Mouse (Mus musculus) brown adipose tissue, adult 24 weeks (tissue): ENCODE measurements around the gene H2al1a. TPM values are rescaled to one million over a fixed set of nuclear protein-coding genes. Genes with fewer than 3 reads are reported as not detected.
"Not testable (repeated sequence)": the region's sequence is repeated elsewhere in the genome, so short reads cannot be mapped to it uniquely, and the experiment has no call there.

Experiments used
- H3K27ac ChIP-seq: fragments of 200-500 bp; replicated peaks from 2 replicates; pipeline ENCODE4 v1.5.1; 2012; ENCODE audit warnings: low read depth, mild to moderate bottlenecking, low read length
- H3K4me1 ChIP-seq: fragments of 200-500 bp; 2 replicates; pipeline ENCODE4 v1.6.1; 2012; ENCODE audit warnings: low read length, mixed read lengths; ENCODE audit not compliant: control insufficient read depth, insufficient read depth, insufficient read length
- H3K4me3 ChIP-seq: fragments of 200-500 bp; 2 replicates; pipeline ENCODE4 v1.5.1; 2012; ENCODE audit warnings: low read depth, mild to moderate bottlenecking, low read length, moderate library complexity; ENCODE audit not compliant: insufficient read depth
- polyA plus RNA-seq: library from polyadenylated mRNA; stranded (reverse); fragments of >200 nt; gene quantifications from 2 replicates; pipeline ENCODE4 v1.2.4, GENCODE M21; 2012; ENCODE audit not compliant: missing spikeins, insufficient read depth, insufficient read length

The H2al1a gene
- polyA plus RNA-seq, result not detected in 2 replicates

DNA sequence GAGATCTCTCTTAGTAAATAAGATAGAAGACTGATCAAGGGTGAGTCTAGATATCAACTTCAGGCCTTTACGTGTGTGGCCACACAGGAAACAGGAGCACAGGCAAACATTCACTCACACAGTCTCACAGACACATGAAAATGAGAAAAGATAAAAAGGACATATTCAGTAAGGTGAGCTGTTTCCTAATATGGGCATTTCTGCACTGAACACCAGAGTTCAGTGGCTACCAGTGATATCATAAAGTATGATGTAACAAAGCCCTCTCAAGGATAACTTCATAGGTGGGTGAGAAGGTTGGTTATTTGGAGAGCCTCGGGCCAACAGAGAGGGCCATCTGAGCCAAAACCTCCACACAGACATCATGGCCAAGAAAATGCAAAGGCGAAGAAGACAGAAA is at the start of gene H2al1a:
Gene H2al1a (plus strand): TSS at position 301 of the 400 bp plus-strand sequence.
- H3K27ac ChIP-seq, H3K4me3 ChIP-seq: not testable (repeated sequence)

DNA sequence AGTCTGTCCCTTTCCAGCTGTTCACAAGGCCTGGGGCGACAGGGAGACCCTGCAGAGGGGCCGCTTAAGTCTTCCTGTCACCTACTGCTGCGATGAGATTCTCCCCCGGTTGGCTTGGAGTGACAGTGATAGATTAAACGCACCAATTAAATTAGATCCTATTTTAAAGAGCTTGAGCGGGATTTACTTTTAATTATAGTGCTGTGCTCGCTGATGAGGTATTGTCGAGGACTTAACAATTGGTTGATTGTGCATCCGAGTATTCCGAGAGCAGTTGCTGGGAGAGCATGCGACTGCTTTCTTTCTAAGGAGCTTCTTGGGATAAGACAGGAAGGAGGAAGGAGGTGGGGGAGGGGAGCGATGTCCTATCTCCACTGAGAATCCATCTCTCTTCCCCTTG is 48.9 kb upstream of the H2al1a start:
- no peak overlapping the region for H3K27ac ChIP-seq
- H3K4me3 ChIP-seq, result no peak overlapping the region
- H3K4me1 ChIP-seq, result no peaks in the 10 kb centered on the region; the same call in 1 of the 2 replicates

More for the DNA sequence above, at the start of gene H2al1a:
- not testable (repeated sequence) for H3K4me1 ChIP-seq

DNA sequence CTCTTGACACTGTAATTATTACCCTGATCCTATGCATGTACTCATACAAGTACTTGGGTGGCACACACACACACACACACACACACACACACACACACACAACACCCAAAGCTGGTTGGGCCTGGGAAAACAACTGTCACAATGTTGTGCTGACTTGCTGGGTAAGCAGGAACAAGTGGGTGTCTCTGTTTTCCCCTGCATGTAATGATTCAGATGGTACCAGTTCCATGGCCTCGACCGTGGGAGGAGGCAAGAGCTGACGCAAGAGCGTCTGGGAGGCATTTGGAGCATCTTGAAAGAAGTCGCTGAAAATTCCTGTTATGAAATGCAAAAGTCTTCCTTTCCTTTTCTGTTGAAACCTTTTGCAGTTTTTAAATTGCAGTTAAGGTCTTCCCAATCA is 45.0 kb upstream of the H2al1a start:
- H3K27ac ChIP-seq, result no peak overlapping the region
- no peaks in the 10 kb centered on the region; the same call in 1 of the 2 replicates for H3K4me1 ChIP-seq
- no peak overlapping the region for H3K4me3 ChIP-seq

DNA sequence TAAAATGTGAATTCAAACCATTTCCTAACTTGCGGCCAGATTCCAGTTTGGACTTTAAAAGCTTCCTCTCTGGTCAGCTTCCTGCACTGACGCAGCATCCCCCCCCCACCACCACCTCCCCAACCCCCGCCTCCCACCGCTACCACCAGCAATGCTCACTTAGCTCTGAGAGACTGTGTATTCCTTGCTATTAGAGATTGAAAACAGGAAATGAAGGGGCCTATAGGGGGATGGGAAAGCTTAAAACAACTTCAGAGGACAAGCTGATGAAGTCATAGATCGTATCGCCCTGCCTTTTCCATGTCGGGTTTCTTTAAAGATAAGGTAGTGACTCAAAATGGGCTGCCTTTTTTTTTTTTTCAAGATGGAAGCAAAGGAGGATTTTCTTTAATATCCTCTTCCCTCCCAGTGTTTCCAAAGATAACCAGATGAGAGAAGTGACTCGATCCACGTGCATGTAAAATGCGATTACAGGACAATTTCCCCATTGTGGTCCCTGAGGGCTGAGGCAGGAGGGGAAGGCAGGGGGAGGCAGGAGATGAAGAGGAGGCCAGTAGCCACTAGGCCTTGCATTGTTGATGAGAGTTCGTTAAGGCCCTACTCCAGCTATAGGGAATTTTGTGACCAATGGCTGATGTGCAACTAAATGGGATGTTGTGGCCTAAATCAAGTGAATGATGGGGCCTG is 44.4 kb upstream of the H2al1a start:
- no peak overlapping the region for H3K27ac ChIP-seq
- H3K4me3 ChIP-seq, result no peak overlapping the region
- H3K4me1 ChIP-seq, result no peaks in the 10 kb centered on the region; the same call in 1 of the 2 replicates

DNA sequence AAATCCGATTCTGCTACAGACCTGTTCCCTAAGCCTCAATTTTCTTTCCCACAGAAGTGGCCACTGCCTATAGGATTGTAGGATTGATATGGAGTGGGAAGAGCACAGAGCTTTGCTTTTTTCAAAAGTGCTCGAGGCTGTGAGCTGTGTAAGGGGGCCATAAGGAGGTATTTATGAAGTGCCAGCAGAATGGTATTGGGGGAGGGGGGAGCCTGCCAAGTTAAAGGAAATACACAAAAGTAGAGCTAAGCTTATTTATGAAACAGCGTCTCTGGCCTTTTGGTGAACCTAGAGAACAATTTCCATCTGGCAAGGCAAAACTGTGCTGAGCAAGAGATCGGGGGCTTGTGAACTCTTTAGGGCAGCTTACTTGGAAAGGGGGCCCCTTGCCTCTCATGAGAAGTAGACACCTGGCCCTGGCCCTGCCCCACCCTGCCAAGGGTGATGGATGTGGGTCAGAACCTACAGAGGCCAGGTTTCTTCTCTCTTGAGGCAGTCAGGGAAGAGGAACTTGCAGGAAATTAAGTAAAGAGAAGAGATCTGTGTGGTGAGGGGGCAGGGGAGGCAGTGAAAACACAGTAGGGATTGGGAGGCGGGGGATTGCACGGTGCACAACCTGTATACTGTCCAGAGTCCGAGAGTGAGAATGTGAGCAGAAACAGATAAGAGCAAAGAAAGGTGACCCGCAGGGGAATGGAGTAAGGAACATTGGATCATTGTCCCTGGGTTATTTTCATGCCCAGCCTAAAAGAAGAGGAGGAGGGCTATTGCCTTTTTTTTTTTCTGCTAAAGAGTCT is 43.3 kb upstream of the H2al1a start:
- H3K4me3 ChIP-seq, result no peak overlapping the region
- no peaks in the 10 kb centered on the region; the same call in 1 of the 2 replicates for H3K4me1 ChIP-seq
- no peak overlapping the region for H3K27ac ChIP-seq

DNA sequence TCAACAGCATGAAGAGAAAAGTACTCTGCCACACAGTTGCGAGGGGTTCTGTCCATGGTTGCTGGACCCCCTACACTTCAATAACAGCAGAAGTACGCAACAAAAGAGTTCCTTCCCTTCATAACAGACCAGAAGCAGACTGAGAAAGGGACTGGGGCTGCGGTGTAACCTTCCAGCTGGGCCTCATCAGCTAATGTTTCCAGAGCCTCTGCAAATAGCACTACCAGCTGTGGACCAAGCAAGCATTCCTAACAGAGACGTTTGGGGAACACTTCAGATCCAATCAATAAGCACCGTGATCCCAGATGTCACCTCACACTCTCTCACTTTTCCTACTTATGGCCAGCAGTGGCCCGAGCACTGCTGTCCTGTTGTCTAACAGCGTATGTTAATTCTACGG is 34.1 kb upstream of the H2al1a start:
- Histone ChIP-seq H3K27ac (no peak overlapping the region), H3K4me3 (no peak overlapping the region), H3K4me1 (no peaks in the 10 kb centered on the region)

DNA sequence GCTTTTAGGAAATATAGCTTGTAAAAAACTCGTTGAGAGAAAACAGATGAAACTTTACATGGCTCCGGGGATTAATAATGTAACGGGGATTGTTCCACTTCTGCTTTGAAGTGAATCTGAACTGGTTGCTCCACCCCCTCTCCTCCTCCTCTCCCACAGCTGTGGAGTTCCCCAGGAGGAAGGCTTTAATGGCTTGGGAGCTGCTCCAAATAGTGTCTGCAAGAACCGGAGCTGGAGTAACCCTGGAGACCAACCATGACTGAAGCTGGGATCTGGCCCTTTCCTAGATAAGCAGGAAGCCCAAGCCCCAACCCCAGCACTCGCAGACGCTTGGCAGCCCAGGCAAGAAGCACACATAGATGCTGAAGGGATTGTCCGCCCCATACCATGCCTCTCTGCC is 31.3 kb upstream of the H2al1a start:
- no peak overlapping the region for H3K4me3 ChIP-seq
- H3K4me1 ChIP-seq, result no peaks in the 10 kb centered on the region
- no peak overlapping the region for H3K27ac ChIP-seq

DNA sequence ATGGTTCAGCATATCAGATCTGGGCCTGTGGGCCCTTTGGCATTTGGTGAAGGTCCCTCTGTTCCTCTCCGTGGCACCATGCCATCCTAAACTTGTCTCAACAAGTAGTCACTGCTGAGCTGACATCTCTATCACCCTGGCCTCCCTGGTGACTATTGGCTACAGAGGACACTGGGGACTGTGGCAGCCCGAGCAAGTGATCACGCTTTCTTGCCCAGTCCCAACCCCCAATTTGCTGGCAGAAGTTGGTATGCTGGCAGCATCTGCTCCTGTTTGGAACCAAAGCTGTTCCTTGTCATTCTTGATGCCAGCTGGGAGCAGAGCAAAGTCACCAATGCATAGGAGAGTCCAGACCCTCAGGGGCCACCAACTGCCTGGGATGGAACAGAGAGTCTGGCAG is 30.0 kb upstream of the H2al1a start:
- no peak overlapping the region for H3K4me3 ChIP-seq

DNA sequence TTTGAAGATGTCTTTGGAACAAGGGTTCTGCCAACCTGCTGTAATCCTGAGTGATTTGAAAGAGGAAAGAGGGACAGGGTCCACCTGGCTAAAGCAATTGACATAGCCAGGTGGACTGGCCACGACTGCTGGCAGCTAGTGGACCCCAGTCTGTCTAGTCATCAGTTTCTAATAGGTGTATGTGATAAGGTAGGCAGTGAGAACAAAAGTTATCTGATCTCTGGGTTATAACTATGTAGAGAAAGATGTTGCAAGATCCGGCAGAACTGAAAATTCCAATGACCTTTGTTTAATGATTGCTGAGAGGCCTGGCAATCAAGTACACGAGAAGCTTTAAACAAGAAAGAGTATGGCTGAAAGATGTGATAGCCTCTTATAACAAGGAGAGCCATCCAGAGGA is 25.9 kb upstream of the H2al1a start:
- no peak overlapping the region for H3K27ac ChIP-seq
- H3K4me1 ChIP-seq, result no peaks in the 10 kb centered on the region
- no peak overlapping the region for H3K4me3 ChIP-seq

More for the DNA sequence above, 30.0 kb upstream of the H2al1a start:
- Histone ChIP-seq H3K4me1 (no peaks in the 10 kb centered on the region), H3K27ac (no peak overlapping the region)

DNA sequence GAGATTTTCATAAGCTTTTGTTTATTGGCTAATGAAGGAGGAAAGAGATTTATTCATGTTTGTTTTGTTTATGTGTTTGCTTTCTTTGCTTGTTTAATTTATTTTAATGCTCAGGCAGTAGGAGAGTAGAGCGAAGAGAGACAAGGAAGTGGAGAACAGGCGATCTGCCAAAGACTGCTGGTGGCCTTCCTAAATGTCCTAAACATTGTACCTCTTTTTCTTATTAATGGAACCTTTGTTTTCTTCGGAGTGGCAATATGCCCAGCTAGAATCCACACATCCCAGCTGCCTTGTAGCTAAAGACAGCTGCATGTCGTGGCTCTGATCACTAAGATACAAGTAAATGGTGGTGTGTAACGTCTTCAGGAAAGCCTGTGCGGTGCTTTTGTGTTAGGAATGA is 22.0 kb upstream of the H2al1a start:
- Histone ChIP-seq H3K27ac (no peak overlapping the region), H3K4me3 (no peak overlapping the region), H3K4me1 (no peaks in the 10 kb centered on the region)

DNA sequence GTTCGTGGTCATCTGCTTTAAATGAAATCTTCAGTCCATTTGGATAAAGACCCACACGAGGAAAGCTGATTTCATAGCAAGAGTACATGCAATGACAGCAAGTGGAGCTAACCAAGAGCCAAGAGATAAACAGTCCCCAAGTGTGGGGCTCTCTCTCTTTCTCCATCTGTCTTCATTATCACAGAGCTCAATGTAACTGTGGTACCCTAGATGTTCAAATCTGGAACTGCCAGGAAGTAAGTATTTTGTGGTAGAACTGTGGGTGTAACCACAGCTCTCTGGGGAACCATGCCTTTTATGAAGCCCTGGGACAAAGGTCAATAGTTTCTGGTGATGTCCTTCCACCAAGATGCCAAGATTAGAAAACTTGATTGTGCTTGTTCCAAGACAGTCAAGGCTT is 18.3 kb upstream of the H2al1a start:
- Histone ChIP-seq H3K4me3 (no peak overlapping the region), H3K4me1 (no peaks in the 10 kb centered on the region), H3K27ac (no peak overlapping the region)

DNA sequence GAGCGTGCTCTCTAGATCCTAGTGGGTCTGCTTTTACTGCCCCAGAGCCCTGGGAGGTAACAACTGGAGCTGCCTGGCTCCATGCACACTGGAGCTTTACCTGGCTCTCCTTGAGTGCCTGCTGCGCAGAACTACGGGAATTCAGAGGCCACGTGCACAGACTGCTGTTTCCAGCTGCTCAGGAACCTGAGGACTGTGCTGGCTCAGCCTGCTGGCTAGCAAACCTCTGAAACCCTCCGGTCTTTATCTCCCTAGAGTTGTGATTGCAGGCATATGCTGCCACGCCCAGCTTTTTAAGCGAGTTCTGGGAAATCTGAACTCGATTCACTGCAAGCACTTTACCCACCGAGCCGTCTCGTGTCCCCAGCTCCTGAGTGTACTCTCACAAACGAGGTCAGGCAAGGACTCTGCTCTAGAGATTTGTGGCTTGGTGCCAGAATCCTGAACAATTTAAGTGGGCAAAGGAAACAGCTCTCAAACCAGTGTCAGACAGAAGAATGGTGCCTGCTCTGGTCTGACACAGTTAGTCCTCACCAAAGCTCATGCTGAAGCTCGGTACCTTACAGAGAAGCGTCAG is 10.7 kb upstream of the H2al1a start:
- H3K27ac ChIP-seq, result no peak overlapping the region
- H3K4me3 ChIP-seq, result no peak overlapping the region
- H3K4me1 ChIP-seq, result no peaks in the 10 kb centered on the region

DNA sequence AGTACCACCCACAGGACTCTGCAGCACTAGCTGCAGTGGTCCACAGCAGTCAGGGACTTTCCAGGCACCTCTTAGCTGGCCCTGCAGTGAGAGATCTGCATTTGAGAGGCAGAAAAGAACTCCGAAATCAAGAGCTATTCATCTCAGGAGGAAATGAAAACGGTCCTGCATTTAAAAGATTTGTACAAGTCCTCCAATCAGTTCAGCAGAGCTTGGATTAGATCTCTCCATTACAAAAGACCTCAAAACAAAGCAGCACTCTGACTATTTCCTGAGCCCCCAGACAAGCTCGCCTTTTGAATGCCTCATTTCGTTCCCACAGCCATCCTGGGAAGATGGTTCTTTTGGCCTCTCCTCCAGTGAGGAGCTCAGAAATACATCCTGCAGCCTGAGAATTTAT is 9.8 kb upstream of the H2al1a start:
- H3K27ac ChIP-seq, result no peak overlapping the region
- H3K4me3 ChIP-seq, result no peak overlapping the region
- H3K4me1 ChIP-seq, result no peaks in the 10 kb centered on the region

DNA sequence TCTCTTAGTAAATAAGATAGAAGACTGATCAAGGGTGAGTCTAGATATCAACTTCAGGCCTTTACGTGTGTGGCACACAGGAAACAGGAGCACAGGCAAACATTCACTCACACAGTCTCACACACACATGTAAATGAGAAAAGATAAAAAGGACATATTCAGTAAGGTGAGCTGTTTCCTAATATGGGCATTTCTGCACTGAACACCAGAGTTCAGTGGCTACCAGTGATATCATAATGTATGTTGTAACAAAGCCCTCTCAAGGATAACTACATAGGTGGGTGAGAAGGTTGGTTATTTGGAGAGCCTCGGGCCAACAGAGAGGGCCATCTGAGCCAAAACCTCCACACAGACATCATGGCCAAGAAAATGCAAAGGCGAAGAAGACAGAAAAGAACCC is 3.1 kb downstream of the H2al1a start, which contains the start of gene H2al1b:
Gene H2al1b (plus strand): TSS at position 301 of the 400 bp plus-strand sequence.
- not testable (repeated sequence) for H3K4me3 ChIP-seq, H3K4me1 ChIP-seq, H3K27ac ChIP-seq

DNA sequence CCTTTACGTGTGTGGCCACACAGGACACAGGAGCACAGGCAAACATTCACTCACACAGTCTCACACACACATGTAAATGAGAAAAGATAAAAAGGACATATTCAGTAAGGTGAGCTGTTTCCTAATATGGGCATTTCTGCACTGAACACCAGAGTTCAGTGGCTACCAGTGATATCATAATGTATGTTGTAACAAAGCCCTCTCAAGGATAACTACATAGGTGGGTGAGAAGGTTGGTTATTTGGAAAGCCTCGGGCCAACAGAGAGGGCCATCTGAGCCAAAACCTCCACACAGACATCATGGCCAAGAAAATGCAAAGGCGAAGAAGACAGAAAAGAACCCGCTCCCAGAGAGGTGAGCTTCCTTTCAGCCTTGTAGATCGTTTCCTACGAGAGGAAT is 6.3 kb downstream of the H2al1a start, which contains the start of gene H2al1c:
Gene H2al1c (plus strand): TSS at position 301 of the 400 bp plus-strand sequence.
- H3K27ac ChIP-seq, H3K4me1 ChIP-seq, H3K4me3 ChIP-seq: not testable (repeated sequence)
